22 mouse cellular contexts compared by ENCODE assay signal in genomic region chr10:99685911-99686310, GRCm38 (mm10).
DNase-seq lines count a peak whose midpoint lies in the region; ATAC-seq and TF ChIP-seq lines count a peak whose summit lies in the region.
"Had no signal": no experiment of that assay in that cellular context is flagged by ENCODE, and none has a peak within 500 bp of the region (broad histone marks: within the 10 kb centered on the region; RNA-seq: fewer than 3 reads in every experiment).

No protein-coding gene starts in this region.

- no peak for DNase-seq in gastrocnemius, adult 2 months
- no peak for DNase-seq in gastrocnemius, postnatal 25 days
- peak; percentile 58 for DNase-seq in embryo, embryonic 10.5 days (ENCODE audit: low spot score)
- peak; percentile 21 for DNase-seq in embryonic facial prominence, embryonic 11.5 days (ENCODE audit: low spot score)
- DNase-seq in thymus, postnatal 36 days, result no peak
- no peak for DNase-seq in spleen, postnatal 14 days (ENCODE audit: low spot score in 2 of 2)
- no peak for DNase-seq in thymus, adult 18-20 months
- DNase-seq: adrenal gland, postnatal 14 days; cerebellum, adult 18-20 months; cerebellum, adult 9-11 months; cerebellum, postnatal 36 days; gastrocnemius, postnatal 36 days; heart, adult 11 months; heart, postnatal 14 days had no signal

- H3K27me3 ChIP-seq in embryonic facial prominence, embryonic 11.5 days (ENCODE audit: control insufficient read depth, insufficient read depth, low read length), result no peaks in the 10 kb centered on the region
- H3K27me3 ChIP-seq: embryonic facial prominence, embryonic 12.5 days; forebrain, embryonic 12.5 days; heart, embryonic 15.5 days; hindbrain, embryonic 15.5 days had no signal

- no peaks in the 10 kb centered on the region for H3K4me1 ChIP-seq in embryonic facial prominence, embryonic 11.5 days (ENCODE audit: control insufficient read depth, insufficient read depth, low read length)
- H3K4me1 ChIP-seq: embryonic facial prominence, embryonic 12.5 days; heart, embryonic 15.5 days had no signal

- no peak for ATAC-seq in embryonic facial prominence, embryonic 11.5 days (replicated peaks; ENCODE audit: insufficient number of reproducible peaks, low FRiP score, low TSS enrichment, low read depth)
- ATAC-seq: forebrain, embryonic 16.5 days; inflammation-experienced regulatory T-cells, adult 6 months; intestine, postnatal 0 days had no signal

- no peak overlapping the region for H3K4me2 ChIP-seq in embryonic facial prominence, embryonic 11.5 days (ENCODE audit: low read depth, low read length)
- H3K4me2 ChIP-seq: embryonic facial prominence, embryonic 12.5 days; forebrain, embryonic 12.5 days; heart, embryonic 11.5 days; heart, embryonic 15.5 days; hindbrain, embryonic 15.5 days had no signal

- H3K9ac ChIP-seq in embryonic facial prominence, embryonic 11.5 days (replicated peaks; ENCODE audit: low read length), result no peak overlapping the region
- H3K9ac ChIP-seq: embryonic facial prominence, embryonic 12.5 days; forebrain, embryonic 12.5 days; heart, embryonic 15.5 days; hindbrain, embryonic 15.5 days had no signal

- intact Hi-C loops in gastrocnemius, adult 2 months (cut with DNase I), result no loop called here

- H3K27ac ChIP-seq in gastrocnemius, adult 2 months, result peak overlapping the region; percentile 75; the same call in 1 of the 2 replicates
- H3K27ac ChIP-seq in embryonic facial prominence, embryonic 11.5 days (replicated peaks; ENCODE audit: low read depth, low read length), result no peak overlapping the region
- H3K27ac ChIP-seq: embryonic facial prominence, embryonic 12.5 days; forebrain, embryonic 12.5 days; hindbrain, embryonic 15.5 days had no signal

- H3K9me3 ChIP-seq in embryonic facial prominence, embryonic 11.5 days (replicated peaks; ENCODE audit: control insufficient read depth, low read length), result no peaks in the 10 kb centered on the region
- H3K9me3 ChIP-seq: embryonic facial prominence, embryonic 12.5 days; forebrain, embryonic 12.5 days; heart, embryonic 15.5 days; hindbrain, embryonic 15.5 days had no signal

- no peaks in the 10 kb centered on the region for H3K36me3 ChIP-seq in embryonic facial prominence, embryonic 11.5 days (replicated peaks; ENCODE audit: control insufficient read depth, insufficient read depth, low read depth, low read length)
- H3K36me3 ChIP-seq: embryonic facial prominence, embryonic 12.5 days; forebrain, embryonic 12.5 days; heart, embryonic 15.5 days; hindbrain, embryonic 15.5 days had no signal

- 43% methylated on average over 5 of the region's 5 CpGs for WGBS in embryonic facial prominence, embryonic 11.5 days

- TF ChIP-seq CTCF in gastrocnemius, adult 2 months (IDR thresholded peaks at IDR 0.05), result no peak

- H3K4me3 ChIP-seq in gastrocnemius, adult 2 months, result no peak overlapping the region
- no peak overlapping the region for H3K4me3 ChIP-seq in embryonic facial prominence, embryonic 11.5 days (ENCODE audit: low read depth, low read length)
- H3K4me3 ChIP-seq: embryonic facial prominence, embryonic 12.5 days; forebrain, embryonic 12.5 days; heart, embryonic 15.5 days; hindbrain, embryonic 15.5 days had no signal

Comparison
In these comparisons a context has a peak if more than half of its experiments do, and no peak if none do; other contexts are left out.
1. DNase-seq: peak in embryo, embryonic 10.5 days (single experiment) and embryonic facial prominence, embryonic 11.5 days (single experiment); none in gastrocnemius, adult 2 months (single experiment), gastrocnemius, postnatal 25 days (single experiment), thymus, postnatal 36 days (0 of 2), spleen, postnatal 14 days (0 of 2) and thymus, adult 18-20 months (0 of 2).